Mouse (Mus musculus): Measurements from ENCODE around the gene Cdc34.
A peak's percentile ranks its signal among the peaks of the same experiment; 100 is the strongest.

The Cdc34 gene

DNA sequence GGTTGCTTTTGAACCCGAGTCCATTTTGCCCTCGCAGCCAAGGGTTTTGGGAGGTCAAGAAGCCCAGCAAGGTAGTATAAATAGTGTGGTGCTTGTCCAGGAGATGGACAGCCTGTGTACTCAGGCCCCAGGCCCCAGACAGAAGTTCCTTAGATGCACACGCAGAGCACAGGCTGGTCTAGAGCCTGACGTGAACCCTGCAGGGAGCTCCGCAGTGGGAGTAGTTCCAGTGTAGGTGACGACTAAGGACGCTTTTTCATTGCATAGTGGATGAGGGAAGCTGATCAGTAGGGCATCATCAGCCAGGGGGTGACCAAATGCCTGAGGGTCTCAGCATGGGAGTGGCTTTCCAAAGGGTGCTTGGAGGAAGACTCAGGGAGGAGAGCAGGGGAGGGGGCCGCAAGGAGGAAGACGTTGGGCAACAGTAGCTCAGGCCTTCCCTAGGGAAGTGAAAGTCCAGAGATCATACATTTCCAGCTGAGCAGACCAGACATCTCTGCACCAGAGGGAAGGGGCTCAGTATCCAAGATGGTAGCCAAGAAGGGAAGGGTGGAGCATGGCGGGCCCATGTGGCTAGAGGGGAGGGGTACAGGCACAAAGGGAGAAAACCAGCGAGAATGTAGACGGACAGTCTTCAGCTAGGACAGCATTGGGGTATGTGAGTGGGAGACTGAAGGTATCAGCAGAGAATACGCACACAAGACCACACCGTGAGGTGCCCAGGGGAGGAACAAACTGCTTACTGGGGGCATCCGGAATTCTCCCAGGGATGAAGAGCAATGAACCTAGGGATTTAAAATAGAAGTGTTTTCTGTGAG, 11.7 kb upstream of the Cdc34 start:
- DNase-seq (ENCODE audit: low spot score in 2 of 2), result no peak

DNA sequence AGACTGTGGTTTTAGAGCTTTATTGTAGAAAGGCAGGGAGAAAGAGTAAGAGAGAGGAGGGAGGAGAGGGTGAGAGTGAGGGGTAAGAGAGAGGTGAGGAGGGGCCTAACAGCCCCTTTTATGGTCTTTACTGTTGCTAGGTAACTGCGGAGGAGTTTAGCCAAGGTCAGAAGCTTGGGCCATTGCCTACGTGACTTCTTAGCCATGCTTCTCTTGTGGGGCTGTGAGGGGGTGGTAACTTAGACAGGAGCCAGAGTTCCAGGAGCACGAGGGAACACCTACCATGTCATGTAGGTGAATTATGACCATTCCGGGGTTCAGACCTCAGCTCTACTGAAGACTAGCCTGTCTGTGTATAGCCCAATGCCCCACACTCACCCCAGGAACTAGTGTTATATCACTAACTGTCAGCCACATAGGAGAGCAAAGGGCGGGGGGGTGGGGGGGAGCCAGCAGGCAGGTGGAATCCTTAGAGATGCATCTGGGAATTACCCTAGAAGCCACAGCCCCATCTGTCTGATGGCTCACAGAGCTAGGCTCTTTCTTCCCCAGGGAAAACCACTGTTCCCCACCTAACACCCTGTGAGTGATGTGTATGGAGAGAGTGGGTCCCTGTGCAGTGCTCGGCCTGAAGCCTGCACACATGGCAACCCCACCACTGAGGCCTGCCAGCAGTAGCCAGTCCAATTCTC, 10.5 kb upstream of the Cdc34 start:
- DNase-seq (ENCODE audit: low spot score in 2 of 2), result no peak

DNA sequence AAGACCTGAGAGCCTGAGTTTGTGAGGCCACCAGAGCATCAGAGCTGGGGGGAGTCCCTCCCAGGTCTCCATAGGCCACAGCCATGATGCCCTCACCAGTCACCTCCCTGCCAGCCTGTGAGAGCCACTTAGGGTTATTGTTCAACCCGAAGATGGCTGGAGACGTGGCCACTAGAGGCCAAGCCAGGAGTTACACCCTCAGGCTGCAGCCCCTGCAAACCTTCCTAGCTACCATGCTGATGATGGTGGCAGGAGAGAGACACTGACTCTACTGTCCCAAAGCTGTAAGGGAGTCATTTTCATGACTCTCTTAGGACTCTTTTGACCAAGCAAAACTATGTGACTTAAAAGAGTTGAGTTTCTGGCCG, 9.9 kb upstream of the Cdc34 start:
- DNase-seq (ENCODE audit: low spot score in 2 of 2), result no peak

GRCm38 (mm10) chr10:79673054-79673453, 8.9 kb upstream of the Cdc34 start:
- no peak for DNase-seq (ENCODE audit: low spot score in 2 of 2)

GRCm38 (mm10) chr10:79675346-79676035, 6.5 kb upstream of the Cdc34 start:
- DNase-seq (ENCODE audit: low spot score in 2 of 2), result no peak

DNA sequence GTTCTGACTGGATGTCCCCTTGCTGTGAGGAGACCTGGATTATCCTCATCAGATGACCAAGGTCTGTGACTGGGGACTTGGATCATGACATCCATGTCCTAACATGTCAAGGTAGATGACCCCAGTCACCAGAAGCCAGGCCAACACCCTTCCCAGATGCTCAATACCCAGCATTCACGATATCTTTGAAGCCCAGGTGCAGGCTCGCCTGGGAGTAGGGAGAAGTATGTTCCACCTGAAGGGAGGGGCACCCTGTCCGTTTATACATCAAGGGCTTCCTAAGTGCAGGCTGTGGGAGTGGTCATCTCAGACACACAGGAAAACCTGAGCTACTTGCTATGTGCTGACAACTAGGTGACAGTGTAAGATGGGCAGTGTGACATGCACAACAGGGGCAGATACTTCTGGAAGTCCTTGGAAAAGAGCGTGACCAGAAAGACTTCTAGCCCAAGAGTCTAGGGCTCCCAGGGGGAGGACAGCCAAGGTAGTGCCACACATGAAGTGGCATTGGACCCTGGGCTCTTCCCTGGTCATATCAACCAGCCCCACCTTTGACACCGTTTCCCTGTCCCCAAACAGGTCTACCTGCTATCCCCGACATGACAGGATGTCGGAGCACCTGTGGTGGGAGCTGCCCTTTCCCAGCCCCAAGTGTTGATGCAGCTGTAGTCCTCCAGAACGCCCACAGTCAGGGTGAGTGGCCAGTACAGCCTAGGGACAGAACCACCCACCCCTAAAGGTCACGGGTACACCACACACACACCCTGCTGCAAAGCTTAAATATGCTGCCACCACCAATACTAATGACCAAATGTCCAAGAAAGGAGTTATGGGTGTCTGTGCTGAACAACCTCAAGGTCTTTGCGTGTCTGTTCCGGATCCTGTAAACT, 1.1 kb upstream of the Cdc34 start:
- no peak for DNase-seq (ENCODE audit: low spot score in 2 of 2)

- DNase-seq (ENCODE audit: low spot score in 2 of 2), result no peak
Observed at GRCm38 (mm10) chr10:79682551-79682915, 538 bp downstream of the Cdc34 start.

GRCm38 (mm10) chr10:79682916-79683582, 1.1 kb downstream of the Cdc34 start:
- DNase-seq (ENCODE audit: low spot score in 2 of 2), result peak in 1 of 2 experiments; percentile 51

DNA sequence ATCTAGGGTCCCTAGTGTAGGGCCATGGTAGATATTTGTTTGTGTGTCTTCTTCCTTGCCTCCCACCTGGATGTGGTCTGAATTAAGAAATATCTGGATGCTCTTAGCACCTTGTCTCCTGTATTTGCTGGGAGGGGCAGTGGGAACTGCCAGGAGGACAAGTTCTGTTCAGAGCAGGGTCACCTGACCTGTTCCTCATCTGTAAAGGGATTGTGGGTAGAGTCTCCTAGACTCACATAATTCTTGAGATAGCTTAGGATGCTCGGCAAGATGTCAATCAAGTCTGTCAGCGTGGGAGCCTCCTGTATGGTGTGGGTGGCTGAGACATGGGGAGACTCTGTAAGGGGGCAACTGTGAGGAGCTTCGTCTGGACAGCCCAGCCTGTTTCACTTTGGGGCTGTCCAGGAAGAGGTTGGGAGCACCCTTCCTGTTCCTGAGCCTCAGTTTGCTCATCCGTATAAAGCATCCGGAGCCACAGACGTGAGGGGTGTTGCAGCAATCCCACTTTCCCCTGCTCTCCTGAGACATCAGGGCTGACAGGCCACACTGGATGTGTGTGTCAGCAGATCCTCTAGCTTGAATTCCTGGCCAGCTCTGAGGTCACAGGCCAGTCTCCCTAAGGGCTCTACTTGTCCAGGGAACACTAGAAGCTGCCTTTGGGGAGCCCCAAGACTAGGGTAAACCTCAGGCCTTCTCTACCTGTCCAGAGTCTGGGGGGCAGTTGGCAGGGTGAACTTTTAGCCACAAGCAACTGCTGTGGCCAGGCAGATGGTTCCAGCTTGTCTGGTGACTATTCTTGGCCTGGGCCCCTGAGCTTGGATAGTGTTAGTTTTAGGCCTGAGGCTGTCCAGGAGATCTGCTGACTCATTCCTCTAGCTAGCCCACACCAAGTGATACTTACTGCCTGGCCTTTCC, 2.0 kb downstream of the Cdc34 start:
- DNase-seq (ENCODE audit: low spot score in 2 of 2), result no peak

DNA sequence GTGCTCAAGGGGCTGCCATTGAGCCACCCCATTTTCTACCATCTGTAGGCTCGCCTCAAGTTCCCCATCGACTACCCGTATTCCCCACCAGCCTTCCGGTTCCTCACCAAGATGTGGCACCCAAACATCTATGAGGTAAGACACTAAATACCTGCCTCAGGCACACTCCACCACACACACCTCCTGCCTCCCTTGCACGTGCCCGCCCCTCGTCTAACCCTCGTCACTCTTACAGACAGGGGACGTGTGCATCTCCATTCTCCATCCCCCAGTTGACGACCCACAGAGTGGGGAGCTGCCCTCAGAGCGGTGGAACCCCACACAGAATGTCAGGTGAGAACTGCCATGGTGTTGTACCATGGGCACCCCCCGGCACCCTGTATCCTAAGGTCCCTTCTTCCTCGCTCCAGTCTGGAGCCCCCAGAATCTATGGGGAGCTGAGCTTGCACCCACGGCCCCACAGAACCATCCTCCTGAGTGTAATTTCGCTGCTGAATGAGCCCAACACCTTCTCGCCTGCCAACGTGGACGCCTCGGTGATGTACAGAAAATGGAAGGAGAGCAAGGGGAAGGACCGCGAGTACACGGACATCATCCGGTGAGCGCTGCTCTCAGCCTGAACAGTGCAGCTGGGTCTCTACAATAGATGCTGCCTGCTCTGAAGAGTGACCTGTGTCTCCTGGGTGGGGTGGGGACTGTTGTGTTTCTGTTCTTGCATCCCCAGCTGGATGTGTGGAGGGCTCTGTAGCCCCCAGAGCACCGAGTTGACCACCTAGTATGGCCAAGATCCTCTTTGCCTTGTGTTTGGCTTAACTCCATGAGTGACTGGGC, 3.0 kb downstream of the Cdc34 start:
- DNase-seq (ENCODE audit: low spot score in 2 of 2), result no peak

- DNase-seq (ENCODE audit: low spot score in 2 of 2), result no peak
Observed at GRCm38 (mm10) chr10:79686219-79686618, 4.2 kb downstream of the Cdc34 start.

DNA sequence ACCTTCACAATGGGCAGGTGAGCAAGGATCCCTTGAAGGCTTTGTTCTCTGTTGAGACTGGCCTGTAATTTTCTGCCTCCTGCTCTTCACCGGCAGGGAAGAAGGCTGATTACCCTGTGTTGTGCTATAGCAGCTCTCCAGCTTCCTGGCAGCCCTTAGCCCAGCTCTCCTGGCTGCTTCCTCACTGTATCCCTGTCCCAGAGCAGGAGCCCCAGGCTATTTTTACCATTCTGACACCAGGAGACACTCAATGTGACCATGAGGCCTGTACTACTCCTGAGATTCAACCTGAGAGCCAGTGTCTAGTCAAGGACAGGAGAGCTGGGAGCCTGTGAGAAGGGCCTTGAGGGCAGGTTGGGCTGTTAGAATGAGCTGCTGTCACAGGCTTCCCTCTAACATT, 4.7 kb downstream of the Cdc34 start:
- DNase-seq (ENCODE audit: low spot score in 2 of 2), result no peak

- no peak for DNase-seq (ENCODE audit: low spot score in 2 of 2)
Observed at GRCm38 (mm10) chr10:79687513-79687912, 5.5 kb downstream of the Cdc34 start.

GRCm38 (mm10) chr10:79688720-79689119, 6.7 kb downstream of the Cdc34 start, which contains the start of gene Gzmm:
Gene Gzmm, plus strand, starts transcription at chr10:79689020.
- DNase-seq (ENCODE audit: low spot score in 2 of 2), result no peak

DNA sequence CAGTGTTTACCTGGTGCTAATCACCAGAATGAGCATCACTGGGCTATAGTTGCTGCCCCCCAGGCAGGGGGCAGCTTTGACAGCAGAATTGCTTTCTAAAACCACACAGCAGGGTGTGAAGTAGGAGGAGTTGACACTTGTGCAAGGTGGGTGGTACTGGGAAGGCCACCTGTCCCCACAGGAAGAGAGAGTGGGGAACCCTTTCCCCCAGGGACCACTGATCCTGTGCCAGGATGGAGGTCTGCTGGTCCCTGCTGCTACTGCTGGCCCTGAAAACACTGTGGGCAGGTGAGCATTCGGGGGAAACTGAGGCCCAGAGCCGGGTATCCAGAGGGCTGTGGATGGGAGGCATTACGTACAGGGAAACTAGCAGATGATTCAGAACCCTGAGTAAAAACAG, 7.2 kb downstream of the Cdc34 start:
- peak in 1 of 2 experiments; percentile 47 for DNase-seq (ENCODE audit: low spot score in 2 of 2)

GRCm38 (mm10) chr10:79691986-79692548, 10.1 kb downstream of the Cdc34 start:
- peak; percentile 73 to 86 for DNase-seq (ENCODE audit: low spot score in 2 of 2)

- DNase-seq (ENCODE audit: low spot score in 2 of 2), result no peak
Observed at GRCm38 (mm10) chr10:79693580-79694378, 11.8 kb downstream of the Cdc34 start.

DNA sequence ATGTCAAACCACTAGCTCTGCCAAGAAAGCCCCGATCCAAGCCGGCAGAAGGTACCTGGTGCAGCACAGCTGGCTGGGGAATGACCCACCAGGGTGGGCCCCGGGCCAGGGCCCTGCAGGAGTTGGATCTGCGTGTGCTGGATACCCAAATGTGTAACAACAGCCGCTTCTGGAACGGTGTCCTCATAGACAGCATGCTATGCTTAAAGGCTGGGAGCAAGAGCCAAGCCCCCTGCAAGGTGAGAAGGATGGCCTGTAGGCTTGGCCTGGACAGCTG, 12.3 kb downstream of the Cdc34 start:
- DNase-seq (ENCODE audit: low spot score in 2 of 2), result no peak
